Mouse (Mus musculus) urinary bladder, postnatal 14 days (tissue): Measurements from ENCODE around the gene Slc5a4a.

Source experiments
- DNase-seq: peaks from one replicate; pipeline ENCODE4 v3.0.0; 2021; ENCODE audit warnings: low spot score

The Slc5a4a gene

DNA sequence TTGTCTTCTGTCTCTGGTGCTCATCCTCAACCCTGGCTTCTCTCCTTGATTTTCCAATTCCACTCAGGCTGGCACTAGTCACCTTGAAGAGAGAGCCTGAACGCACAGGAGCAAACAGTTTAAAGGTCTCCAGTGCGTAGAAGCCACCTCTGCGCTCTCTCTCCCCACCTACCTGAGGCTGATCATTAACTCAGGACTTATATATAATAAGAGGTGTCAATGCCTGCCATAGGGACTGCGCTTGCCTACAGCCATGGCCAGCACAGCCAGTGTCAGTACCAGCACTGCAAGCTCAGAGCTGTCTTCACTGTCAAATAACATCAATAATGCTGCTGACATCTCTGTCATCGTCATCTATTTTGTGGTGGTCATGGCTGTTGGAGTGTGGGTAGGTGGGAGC, at the start of gene Slc5a4a:
TSS of gene Slc5a4a (plus strand) at position 174 of the 400 bp plus-strand sequence.
- no peak for DNase-seq

DNA sequence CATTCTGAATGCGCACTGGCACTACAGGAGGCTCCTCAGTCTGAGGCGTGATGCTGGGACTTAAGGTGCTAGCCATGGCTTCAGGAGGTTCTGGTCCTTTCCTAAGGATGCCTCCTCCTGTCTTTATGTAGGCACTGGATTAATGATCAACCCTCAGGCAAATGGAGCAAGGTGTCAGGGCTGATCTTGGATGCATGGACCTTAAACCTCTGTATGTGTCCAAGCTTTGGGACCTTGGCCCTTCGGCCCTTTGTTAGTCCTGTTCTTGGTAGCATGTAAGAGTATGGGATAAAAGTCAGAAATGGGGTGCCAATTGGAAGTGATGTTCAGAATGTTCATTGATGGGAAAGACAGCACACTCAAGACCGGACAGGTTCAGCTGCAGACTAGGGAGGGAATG, 36.4 kb upstream of the Slc5a4a start, which contains the start of gene Slc5a4b:
TSS of gene Slc5a4b (minus strand) at position 101 of the 400 bp plus-strand sequence.
- no peak for DNase-seq

DNA sequence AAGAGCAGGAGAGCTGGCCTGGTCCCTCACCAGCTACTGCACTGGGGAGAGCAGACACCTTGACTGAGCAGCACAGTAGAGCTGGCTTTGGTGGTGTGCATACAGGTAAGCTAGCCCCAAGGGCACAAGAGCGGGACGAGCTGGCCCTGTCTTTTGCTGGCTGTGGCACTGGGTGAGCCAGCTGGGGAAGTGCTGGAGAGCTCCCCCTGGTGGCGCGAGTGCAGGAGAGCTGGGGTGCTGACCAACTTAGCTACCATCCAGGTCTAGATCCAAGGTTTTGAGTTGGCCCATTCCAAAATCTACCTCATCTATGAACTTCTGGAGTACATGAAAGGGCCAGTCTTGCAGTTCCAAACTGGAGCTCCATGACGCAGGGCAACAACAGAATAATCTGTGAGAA, 29.3 kb upstream of the Slc5a4a start:
- DNase-seq, result peak; percentile 67

DNA sequence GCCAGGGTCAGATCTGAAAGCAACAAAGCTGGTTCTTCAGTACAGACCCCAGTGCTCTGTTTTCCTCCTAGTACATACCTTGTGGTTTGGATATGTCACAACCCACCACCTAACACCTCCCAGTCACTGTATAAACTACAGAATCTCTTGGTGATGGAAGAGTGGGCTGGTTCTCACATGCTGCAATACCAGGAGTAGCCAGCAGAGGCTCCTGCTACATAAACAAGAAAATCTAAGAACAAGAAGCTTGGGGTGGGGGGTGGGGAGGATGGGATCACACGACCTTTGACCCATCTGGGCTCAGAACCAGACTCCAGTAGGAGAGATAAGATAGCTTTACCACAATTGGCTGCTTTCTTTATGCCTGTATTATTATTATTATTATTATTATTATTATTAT, 28.5 kb upstream of the Slc5a4a start:
- DNase-seq, result peak; percentile 24

DNA sequence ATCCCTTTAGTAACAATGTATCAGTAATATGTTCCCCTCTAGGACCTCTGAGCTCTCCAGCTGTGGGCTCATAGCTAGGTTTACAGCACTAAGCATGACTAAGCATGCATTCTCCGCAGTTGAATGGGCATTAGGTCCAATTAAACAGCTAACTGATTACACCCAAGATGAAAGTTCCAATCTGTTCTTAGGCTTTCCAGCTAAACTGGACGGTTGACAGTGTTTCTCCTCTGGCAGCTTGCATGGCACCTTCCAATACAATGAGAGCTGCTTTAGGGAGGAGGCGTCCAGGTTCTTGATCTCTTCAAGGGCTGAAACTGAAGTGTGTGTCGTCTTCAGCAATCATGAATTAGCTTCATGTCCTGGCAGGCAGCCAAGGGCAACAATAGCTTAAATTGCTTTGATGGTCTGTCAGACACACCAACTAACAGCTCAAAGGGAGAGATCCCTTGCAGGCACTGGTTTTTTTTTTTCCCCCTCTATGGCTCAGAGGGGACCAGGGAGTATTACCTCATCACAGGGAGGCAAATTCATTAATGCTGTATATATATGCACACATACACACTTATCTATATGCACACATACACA, 27.0 kb upstream of the Slc5a4a start:
- no peak for DNase-seq

DNA sequence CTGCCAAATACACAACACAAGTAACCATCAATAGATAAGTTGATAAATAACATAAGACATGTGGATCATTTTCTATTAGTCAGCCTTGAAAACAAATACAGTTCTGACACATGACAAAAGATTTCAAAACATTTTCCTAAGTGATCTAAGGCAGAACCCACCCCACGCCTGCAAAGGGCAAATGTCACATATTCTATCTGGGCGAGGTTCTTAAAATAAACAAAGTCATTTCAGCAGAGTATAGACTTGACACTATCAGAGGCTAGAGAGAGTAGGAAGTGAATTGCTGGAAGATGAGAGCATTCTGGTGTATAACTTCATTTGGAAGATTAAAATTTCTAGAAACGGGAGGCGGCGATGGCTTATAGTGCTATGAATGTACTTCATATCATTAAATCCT, 25.8 kb upstream of the Slc5a4a start:
- DNase-seq, result no peak

DNA sequence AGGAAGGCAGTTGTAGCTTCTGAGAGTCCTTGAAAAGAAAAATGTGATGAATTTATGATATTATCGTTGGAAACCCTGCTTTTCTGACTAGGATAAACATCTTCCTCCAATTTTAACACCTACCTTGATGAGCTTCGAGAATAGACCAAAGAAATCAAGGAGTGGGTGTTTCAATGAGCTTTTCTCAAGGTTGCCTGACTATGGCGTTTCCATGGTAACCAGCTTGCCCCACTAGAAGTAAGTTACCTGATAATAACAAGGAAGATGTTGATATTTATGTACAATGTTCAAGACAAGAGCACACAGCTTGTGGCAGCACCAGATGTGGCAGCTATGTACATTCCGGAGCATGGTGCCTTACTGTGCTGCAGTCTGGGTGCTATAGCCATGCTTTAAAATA, 14.7 kb upstream of the Slc5a4a start:
- DNase-seq, result no peak

DNA sequence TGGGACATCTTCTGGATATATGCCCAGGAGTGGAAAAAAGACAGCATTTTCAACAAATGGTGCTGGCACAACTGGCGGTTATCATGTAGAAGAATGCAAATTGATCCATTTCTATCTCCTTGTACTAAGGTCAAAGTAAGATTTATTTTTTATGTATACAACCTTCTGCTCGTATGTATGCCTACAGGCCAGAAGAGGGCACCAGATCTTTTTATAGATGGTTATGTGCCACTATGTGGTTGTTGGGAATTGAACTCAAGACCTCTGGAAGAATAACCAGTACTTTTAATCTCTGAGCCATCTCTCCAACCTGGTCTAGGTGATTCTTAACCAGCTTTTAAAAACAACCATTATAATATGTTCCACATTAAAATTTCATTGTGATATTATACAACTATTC, 10.9 kb upstream of the Slc5a4a start:
- DNase-seq, result no peak

DNA sequence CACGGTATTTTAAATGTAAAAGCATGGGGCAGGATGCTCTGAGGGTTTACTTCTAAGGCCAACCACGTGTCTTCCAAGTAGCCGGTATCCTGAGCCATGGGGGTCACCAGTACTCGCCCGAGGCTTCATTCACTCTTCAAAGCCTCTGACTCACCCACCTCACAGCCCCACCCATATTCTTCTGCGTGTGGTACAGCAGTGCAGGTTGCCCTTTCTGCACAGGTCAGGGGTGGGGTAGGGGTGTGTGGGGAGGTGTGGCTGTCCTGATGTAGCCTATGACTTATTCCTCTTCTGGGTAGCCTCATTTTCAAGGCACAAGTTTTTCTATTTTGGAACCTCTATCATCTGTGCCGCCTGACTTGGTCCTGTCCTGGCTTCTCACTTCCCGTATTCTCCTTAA, 405 bp upstream of the Slc5a4a start:
- no peak for DNase-seq

DNA sequence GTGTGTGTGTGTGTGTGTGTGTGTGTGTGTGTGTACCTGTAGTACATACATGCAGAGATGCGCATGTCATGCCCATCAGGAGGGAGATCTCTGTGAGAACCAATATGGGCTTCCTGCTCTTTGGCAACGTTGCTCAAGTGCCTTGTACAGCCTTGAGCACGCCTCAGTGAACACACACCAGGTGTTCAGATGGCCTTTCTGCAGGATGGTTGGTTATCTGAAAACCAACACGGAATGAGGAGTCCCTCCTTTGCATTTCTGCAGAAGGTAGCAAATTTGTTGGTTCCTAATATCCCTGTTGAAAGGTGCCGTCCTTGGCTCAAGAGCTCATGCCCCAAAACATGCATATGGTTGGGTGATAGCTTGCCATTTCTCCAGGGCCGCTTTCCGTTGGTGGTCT, 8.7 kb downstream of the Slc5a4a start:
- no peak for DNase-seq

DNA sequence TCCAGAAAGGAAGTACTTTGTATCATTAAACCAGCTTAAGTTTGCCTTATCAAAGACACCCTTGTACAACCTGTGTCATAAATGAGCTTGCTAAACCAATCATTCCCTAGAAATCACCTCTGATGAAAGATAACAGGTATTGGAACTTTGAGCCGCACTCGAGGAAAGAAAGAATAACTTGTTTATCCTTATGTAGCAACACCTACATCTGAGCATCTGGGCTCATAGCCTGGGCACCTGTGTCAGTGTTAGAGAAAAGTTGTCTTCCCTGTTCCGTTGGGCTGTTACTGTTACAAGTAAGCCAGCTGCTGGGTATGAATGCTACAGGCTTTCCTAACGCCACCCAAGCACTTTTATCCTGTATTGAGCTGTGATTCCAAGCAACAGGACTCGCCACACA, 10.3 kb downstream of the Slc5a4a start:
- DNase-seq, result no peak

DNA sequence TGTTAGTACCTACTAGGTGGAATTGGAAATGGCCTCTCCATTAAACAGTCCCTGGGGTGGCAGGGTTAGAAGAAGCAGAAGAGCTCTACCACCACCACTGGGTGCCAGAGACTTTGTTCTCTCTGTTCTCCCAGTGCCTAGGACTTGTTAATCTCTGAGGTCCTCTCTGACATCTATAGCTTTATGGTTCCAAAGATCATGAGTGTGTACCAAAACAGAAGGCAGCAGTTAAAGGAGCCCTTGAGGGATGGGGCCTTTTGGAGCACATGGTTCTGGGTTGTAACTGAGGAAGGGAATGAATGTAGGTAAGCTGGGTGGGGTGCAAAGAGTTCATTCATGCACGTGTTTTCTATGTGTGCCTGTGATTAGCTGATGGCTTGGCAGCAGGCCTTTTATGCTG, 10.8 kb downstream of the Slc5a4a start:
- DNase-seq, result no peak

DNA sequence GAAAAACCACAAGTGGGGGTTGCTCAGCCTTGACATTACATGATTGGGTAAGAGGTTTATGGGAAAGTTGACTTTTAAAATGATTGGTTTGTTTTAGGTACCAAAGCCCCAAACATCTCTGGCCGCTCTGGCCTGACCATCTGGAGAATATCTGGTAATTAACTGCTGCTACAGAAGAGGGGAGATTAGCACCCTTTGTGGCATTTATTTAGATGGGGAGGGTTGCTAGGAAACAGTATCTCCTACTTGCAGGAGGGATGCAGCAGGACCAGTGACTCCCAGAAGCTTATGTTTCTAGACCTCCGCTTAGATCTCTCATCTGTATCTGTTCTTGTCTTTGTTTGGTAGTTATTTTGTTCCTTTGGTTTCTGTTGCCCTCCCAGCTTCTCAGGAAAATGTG, 27.6 kb downstream of the Slc5a4a start:
- no peak for DNase-seq

DNA sequence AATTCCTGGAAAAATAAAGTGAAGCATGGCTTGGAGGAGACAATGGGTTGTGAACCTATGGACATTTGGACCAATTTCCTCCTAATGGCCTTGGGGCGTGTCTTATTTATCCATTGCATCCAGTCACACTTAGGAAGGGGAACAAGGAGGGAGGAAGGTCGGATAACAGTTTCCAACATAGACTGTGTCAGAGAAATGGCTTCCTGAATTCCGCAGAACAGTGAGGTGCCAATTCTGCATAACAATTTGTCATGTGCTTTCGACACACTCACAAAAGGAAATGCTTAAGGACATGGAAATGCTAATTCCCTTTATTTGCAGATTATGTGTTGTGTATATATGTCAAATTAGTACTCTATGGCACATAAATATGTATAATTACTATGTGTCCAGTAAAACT, 38.0 kb downstream of the Slc5a4a start:
- DNase-seq, result no peak

DNA sequence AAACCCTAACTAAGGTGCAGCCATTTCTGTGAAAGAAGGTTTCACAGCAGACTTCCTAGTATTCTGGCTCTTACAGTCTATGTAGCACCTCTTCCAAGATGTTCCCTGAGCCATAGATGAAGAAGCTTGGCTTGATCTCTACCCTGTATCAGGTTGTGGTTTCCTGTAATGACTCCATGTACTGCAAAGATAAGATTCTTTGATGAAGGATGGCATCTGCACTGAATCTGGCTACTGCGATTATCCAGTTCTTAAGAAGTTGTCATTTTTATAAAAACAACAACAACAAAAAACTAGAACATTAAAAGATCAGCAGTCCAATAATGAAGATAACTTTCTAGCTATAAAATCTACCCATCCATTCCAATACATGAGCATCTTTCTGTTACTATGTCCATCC, 40.8 kb downstream of the Slc5a4a start:
- no peak for DNase-seq

DNA sequence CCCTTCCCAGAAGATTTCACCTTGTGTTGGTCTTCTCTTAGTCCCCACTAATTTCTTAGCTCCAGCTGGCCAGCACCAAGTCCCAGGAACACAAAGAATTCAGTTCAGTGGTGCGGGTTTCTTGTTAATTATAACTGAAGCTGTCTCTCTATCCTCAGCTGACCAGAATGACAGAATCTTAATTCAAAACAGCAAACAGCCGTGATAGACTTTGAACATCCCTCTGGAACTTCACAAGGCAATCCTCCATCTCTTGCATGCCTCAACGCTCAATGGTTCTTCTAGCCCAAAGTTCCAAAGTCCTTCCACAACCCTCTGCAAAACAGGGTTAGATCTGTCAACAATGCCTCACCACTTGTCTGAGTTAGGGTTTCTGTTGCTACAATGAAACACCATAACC, 54.2 kb downstream of the Slc5a4a start:
- no peak for DNase-seq

DNA sequence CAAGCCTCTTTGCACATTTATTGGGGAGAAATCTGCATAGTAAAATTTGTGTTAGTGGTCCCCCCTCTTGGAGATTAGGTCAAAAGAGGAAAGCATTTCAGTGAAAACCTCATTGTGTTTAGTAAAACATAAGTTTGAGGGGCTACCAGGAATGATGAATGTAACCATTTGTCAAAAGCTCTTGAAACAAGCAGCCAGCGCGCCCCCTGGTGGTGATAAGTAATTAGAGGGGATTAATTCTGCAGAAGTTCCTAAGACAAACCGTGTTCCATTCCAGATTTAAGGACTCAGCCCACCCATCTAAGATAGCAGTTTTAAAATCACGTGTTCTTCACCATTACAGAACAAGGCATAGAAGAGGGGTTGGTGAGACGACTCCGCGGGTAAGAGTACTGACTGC, 54.7 kb downstream of the Slc5a4a start:
- DNase-seq, result peak; percentile 82

DNA sequence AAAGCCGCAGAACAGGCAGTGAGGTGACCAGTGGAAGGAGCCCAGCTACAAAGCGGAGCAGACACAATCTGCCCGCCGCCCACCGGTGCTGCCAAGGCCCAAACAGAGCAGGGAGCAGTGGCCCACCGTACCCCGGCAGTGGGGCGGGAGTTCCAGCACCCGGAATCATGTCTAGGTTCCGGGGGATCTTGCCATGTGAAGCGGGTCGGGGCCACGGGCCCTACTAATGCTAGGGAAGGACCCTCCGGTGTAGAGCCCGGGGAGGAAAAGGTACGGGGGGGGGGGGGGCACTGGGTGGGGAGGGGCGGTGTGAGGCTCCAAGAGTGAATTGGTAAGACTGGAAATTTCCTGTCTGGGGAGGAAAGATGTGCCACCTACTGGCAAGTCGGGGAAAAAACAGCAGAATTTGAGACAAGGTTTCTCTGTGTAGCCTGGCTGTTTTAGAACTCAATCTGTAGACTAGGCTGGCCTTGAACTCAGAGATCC, 56.6 kb downstream of the Slc5a4a start:
- DNase-seq, result peak; percentile 26

DNA sequence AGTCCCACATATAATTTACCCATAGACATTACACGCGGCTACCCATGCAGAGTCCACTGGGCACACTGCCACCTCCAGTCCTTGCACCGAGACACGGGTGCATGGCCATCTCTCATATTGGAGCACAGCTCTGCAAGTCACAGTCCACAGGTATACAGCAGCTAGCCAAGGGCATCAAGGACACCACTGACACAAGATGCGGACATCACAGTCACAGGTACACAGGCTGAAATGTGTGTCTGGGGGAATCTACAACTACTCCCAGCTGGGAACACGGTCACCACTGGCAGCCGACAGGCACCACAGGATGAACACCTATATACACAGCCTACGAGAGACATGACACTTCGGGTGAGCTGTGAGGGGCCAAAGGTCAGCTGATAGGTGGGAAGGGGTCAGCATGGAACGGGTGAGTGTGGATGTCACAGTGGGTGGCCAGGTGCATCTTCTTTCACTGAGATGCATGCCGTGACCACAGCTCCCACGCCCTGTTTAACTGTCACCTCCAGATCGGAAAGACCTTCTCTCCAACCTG, 60.1 kb downstream of the Slc5a4a start:
- no peak for DNase-seq

DNA sequence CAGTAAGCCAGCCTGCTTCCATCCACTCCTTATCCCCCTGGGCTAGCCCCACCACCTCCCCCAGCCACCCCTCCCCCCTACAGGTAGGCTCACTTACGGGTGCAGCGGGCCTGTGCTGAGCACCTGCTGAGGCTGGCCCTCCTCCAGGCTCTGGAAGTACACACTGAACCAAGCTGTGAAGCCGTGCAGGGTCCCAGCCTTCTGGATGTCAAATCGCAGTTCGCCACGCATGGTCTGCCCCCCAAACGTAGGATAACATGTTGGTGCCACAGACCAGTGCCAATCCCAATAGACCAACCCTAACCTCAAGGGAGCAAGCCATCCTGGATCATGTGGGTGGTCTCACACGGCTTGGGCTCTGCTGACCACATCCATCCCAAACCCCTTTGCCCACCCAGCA, 62.0 kb downstream of the Slc5a4a start:
- no peak for DNase-seq

DNA sequence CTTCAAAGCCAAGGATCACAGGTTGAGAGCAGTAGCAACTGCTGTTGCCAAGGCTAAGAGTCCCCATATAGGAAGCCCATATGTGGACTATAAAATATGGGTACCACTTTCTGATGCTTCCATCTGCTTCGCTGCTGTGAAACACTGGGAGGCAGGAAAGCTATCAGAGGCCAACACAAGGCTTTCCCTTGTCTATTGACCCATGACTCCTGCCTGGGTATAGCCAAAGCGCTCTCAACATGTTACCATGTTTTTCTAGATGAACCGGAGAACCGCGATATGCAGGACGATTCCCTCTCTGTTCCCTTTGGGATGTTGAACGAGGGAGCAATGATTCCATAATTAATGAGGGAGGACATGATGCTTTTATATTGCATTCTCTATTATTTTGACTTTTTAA, 63.6 kb downstream of the Slc5a4a start:
- DNase-seq, result no peak

DNA sequence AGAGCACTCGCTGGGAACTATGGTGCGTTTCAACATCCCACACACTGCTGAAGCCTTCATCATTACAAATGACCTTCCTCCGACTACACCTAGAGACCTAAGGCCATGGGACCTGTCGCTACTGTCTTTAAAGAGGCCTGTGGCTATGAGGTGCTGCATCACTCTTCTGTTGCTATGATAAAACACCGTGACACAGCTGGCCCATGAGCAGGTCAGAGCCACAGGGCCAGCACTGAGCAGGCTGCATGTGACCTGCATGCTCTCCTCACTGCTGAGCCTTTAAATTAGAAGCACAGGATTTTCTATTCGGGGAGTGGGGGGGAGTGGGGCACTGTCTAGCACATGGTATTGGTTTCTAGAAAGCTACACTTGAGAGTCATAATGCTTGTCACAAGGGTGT, 64.9 kb downstream of the Slc5a4a start:
- DNase-seq, result no peak

DNA sequence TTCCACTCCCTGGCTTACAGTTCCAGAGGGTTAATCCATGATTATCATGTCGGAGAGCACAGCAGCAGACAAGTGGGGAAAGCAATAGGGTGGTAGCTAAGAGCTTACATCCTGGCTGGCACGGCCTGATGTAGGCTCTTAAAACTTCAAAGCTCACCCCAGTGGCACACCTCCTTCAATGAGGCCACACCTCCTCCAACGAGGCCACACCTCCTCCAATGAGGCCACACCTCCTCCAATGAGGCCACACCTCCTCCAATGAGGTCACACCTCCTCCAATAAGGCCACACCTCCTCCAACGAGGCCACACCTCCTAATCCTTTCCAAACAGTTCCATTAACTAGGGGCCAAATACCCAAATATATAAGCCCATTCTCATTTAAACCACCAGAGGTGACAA, 66.9 kb downstream of the Slc5a4a start:
- DNase-seq, result no peak

DNA sequence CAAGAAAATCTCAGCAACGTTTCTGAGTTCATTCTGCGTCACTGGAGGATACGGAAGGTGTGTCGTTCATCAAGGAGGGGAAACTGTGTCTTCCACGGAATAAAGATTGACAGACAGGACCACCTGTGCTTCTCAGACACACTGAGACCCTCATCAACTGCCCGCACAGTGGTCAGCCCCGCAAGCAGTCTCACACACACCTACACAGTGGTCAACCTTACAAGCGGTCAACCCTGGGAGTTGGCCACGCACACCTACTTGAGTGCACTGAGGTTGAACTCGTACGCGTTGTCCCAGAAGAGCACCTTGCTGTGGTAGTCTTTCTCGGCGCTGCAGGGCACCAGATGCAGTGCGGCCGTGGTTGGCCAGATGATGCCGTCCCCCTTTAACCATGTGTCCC, 69.8 kb downstream of the Slc5a4a start:
- no peak for DNase-seq
